Mouse (Mus musculus) left cerebral cortex, adult 9 months (tissue): ENCODE measurements around the gene Fbxw5.

ENCODE experiments used
- DNase-seq, 2 experiments: peaks; one replicate each; pipeline ENCODE4 v3.0.0; 2022; ENCODE audit warnings: low spot score in 2 of 2

Gene Fbxw5

DNA sequence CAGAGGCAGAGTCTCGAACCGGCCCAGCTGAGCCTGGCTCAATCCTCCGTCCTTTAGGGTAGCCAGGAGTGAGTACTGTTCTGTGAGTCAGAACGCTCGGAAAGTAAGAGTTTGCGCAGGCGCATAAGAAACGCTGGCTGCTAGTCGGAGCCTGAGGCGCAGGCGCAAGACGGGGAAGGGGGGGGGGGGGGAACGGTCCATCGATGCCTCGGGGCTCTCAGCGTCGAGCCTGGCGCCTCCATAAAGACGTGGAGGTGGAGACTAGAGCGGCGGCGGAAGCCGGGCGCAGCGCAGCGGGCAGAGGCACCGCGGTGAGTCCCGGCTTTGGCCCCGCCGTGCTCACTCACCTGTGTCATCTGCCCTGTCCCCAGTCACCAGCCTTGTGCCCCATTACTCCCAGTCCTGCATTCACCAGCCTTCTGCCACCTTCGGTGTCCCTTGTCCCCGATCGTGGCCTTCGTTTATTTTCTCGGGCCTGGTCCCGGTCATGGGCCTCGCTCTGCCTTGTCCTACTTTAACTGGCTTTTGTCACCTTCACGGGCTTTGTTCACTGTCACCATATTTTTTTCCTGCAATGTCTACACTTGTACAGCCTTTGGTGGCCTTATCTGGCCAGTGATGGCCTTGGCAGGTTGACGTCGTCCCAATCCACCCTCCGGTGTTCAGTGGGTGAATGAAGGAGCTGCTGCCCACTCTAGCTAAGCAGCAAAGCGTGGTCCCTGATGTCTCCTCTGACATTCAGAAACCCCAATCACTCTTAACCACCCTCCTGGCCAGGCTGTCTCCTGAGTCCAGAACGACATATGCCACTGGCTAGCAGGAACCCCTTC is at the start of gene Fbxw5:
Gene Fbxw5, plus strand, starts transcription at position 175 of the 830 bp plus-strand sequence.
- DNase-seq = peak; percentile 43 to 82

- no peak for DNase-seq
Measured at GRCm38 (mm10) chr2:25450853-25451647, 49.5 kb upstream of the Fbxw5 start.

DNA sequence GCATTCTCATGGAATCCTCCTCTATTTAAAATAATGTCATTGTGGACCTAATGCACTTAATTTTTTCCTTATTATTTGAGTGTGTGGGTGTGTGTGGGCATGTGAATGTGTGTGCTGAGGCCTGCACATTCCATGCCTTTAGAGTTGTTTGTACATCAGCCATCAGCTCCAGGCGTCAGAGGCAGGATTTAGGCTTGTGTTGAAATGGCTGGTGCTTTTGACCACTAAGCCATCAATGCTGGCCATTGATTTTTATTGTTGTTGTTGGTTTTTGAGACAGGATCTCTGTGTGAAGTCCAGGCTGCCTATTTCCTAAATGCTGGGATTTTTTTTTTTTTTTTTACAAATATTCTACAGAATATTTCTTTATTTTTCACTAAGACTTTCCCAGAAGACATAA is 47.6 kb upstream of the Fbxw5 start:
- no peak for DNase-seq

DNA sequence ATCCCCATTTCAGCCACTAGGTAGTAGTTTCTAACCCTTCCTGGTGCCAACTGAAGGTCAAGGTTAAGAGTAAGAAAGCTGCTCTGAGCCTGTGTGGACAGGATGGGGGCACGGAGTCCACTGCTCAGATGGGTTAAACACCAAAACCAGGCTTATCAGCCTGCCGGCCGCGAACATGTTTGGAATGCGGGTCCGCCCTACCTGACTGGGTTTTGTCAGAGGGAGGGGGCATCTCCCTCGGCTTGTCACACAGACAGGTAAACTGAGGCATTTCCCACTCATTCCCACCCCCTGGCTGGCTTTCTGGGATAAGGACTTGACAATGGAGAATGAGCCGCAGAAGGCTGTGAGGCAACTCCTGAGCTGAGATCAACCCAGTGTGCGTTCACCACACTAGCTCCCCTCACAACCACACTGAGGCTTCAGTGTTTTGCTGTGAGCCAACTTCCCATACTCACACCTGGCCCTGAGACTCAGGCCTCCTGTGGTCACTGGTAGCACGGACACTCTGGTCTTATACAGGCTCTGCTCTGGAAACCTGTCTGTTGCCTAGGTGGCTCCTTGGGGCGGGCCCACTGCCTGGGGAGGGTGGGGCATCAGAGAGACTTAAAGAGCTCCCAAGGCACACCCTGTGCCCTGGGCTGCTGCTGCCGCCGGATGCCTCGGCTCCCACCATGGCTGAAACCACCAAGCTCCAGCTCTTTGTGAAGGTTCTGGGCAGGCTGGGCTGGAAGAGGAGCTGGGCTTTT is 44.2 kb upstream of the Fbxw5 start, which contains the start of gene Clic3:
Gene Clic3, plus strand, starts transcription at position 634 of the 749 bp plus-strand sequence.
- no peak for DNase-seq

GRCm38 (mm10) chr2:25457022-25457896 is 43.3 kb upstream of the Fbxw5 start:
- no peak for DNase-seq

GRCm38 (mm10) chr2:25458911-25459310 is 41.6 kb upstream of the Fbxw5 start:
- DNase-seq = no peak

DNA sequence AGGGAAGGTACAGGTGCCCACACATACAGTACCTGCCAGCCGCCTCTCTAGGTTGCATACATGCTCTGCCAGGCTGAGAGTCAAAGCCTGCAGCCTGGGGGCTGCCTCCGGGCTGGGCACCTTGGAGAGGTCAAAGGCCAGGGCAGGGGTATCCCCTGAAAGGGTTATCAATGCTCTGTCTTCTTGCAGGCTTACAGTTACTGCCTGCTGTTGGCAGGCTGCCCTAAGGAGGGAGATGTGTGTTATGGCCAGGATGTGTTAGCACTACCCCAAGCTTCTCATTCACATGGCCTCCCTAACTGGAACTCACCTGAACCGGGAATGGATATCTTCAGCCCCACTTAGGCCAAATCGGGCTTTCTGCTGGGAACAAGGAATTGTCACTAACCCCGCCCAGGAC is 40.4 kb upstream of the Fbxw5 start:
- DNase-seq = no peak

DNA sequence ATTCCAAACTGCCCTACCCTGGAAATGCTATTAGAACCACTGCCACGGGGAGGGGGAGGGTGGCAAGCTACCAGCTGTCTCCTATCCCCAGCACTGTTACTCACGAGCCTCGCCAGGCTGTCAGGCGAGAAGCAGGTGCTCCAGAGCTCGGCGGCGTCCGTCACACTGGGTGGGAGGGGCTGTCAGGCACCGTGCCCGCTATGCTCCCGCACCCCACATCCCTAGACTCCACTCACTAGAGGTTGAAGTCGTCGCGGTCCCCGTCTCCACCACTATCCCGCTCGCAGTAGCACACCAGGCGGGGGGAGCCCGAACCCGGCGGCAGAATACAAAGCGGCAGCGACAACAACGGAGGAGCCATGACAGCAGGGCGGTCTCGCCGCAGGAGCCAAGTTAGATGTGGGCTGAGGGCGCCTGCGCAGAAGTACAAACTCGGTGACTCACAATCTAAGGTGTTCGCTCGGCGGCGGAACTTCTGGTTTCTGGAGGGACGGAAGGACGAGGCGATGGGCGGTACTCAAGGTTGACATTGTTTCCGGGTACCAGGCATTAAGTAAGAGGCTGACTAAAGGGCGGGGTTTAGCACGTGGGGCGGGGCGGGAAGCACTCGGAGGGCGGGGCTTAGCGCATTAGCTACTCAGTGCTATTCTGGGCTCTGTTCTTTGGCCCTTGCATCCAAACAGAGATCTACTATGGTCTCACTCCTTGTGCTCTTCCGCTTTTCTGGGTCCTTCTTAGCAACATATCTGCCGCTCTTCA is 39.8 kb upstream of the Fbxw5 start, which contains the start of gene Paxx:
Gene Paxx, minus strand, starts transcription at position 544 of the 759 bp plus-strand sequence.
- peak; percentile 93 to 95 for DNase-seq

GRCm38 (mm10) chr2:25461407-25461806 is 39.1 kb upstream of the Fbxw5 start:
- DNase-seq = no peak

DNA sequence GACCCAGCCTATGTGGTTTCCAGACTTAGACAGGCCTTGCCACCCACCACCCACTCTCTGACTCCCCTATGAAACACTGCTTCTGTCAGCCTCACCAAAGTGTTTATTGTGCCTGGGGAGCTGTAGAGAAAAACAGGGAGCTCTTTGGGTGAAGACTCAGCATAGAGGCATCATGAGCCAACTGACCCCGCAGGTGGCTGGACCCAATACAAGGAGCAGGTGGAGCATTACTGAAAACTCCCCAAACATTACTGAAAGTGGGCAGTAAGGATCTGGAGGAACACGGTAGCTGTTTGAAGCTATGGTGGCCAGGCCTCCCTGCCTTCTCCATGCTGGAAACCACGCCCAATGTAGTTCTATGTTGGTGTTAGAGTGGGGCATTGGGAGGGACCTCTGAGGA is 36.9 kb upstream of the Fbxw5 start:
- no peak for DNase-seq

DNA sequence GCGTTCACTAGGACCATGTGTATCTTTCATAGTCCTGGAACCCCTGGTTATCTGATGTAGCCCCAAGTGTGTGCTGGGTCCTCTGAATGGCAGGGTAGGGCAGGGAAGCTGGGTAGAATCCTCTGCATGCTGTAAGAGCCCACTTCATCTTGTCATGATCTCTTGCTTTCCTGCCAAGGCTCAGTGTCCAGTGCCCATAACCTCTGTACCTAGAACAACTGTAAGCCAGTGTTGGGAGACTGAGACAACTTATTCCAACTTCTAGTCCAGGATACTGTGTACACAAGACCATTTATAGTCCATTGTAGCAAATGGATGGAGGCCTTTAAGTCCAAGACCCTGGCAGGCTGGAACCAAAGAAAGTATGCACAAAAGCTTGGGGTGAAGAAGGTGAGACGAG is 35.3 kb upstream of the Fbxw5 start:
- no peak for DNase-seq

GRCm38 (mm10) chr2:25465816-25466635 is 34.5 kb upstream of the Fbxw5 start:
- no peak for DNase-seq

DNA sequence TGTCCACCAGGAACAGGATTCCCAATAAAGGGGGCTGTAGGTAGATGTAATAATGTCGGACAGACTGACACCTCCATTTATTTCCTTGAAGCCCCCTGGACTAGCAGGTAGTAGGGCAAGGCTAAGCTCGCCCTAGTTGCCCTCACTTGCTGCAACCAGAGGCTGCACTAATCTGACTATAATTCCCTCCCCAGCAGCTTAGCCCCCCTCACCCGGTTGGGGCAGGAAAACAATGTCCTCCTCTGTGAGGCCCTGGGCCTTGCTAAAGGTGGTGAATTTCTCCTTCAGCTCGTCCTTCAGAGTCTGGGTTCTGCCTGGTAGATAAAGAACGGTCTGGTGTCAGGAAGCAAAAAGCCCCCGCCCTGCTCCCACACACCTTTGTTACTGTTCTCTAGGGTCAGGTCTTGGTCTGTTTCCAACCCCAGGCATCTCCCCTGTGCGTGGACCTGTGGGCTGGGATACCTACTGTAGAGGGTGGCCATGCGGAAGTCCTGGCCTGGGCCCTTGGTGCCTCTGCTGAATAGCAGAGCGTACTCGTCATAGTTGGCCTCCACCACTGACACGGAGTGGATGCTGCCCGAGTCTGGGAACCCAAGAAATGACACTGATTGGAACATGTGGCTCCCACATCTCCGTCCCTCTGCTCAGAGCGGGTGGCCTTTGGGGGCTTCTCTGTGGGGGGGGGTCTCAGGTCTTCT is 32.8 kb upstream of the Fbxw5 start:
- no peak for DNase-seq

DNA sequence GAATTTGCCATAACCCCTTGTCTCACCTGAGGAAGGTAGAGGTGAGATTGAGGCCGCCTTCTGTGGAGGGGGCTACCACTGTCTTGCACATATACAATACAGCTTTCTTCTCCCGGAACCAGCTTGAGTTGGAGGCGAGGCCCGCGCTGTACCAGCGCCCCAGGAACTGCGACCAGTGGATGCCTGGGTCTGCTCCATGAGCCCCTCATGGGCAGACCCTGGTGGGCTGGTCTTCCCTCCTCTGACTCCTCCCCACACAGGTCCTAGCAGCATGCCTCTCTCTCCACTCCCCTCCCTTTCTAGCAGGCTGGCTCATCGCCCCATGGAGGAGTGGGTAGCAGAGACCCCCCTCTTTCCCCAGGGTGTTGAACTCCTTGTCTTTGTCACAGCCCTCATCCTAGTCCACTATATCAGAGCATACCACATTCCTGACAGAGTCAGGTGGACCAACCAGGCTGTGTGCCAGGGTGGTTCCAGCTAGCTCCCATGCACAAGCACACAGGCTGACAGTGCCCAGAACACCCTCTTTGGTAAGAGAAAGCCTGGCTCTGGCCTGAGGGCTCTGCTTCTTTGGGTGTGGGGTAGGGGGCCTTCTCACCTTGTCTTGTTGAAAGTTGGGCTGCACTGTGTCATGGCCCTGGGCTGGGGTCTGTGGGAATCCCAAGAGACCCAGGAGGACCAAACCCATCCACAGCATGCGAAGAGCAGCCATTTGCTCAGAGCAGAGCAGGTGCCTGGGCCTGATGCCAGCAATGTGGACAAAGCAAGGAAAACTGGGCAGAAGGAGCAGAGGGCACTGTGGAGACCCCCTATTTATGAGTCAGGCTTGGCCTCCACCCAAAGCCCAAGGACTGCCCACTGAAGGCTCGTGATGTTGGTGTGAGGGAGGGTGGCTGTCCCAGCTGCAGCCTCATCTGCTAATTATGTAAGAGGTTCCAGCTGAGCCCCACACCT is 31.3 kb upstream of the Fbxw5 start:
- peak; percentile 39 to 55 for DNase-seq

DNA sequence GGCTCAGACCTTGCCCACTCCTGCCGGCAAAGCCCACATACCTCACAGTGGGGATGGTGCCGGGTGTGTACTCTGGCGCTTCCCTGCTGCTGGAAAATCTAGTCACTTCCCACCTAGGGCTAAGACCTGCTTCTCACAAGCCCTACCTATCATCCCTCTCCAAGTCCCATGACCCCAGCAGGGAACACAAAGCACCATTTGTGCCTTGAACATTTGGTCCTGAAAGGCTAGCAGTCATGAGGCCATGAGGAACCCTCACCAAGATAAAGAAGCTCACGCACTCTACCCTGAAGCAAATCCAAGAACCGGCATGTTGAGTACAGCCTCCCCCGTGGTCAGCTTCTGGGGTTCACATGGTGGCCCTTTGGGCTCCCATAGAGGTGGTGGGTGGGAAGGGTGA is 30.6 kb upstream of the Fbxw5 start, which contains the start of gene Ptgds:
Gene Ptgds, minus strand, starts transcription at position 78 of the 400 bp plus-strand sequence.
- DNase-seq = no peak

DNA sequence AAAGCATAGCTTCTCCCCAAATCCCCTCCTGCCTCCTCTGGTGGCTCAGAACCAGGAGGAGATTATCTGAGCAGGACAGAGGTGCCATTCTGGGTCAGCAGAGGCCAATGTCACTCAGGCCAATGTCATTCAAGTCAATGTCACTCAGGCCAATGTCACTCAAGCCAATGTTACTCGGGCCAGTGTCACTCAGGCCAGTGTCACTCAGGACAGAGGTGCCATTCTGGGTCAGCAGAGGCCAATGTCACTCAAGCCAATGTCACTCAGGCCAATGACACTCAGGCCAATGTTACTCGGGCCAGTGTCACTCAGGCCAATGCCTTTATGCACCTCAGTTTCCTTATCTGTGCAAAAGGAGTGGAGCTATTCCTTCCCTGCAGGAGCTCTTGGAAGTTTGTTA is 28.0 kb upstream of the Fbxw5 start:
- no peak for DNase-seq

- no peak for DNase-seq
Measured at GRCm38 (mm10) chr2:25477541-25477940, 23.0 kb upstream of the Fbxw5 start.
